Mouse (Mus musculus): Measurements from ENCODE around the gene Mcf2.
A peak's percentile ranks its signal among the peaks of the same experiment; 100 is the strongest.

The Mcf2 gene

GRCm38 (mm10) chrX:60178744-60179458 is at the start of gene Mcf2:
Gene Mcf2 (minus strand): TSS chrX:60179089.
- DNase-seq (ENCODE audit: low spot score): peak; percentile 69

GRCm38 (mm10) chrX:60187726-60188125 is 8.8 kb upstream of the Mcf2 start:
- DNase-seq (ENCODE audit: low spot score): no peak

GRCm38 (mm10) chrX:60182611-60183010 is 3.7 kb upstream of the Mcf2 start:
- no peak for DNase-seq (ENCODE audit: low spot score)

GRCm38 (mm10) chrX:60178025-60178743 is 705 bp downstream of the Mcf2 start:
- peak; percentile 28 for DNase-seq (ENCODE audit: low spot score)

- no peak for DNase-seq (ENCODE audit: low spot score)
Observed at GRCm38 (mm10) chrX:60170106-60170505, 8.8 kb downstream of the Mcf2 start.

- no peak for DNase-seq (ENCODE audit: low spot score)
Observed at GRCm38 (mm10) chrX:60169511-60169910, 9.4 kb downstream of the Mcf2 start.

GRCm38 (mm10) chrX:60168796-60169195 is 10.1 kb downstream of the Mcf2 start:
- DNase-seq (ENCODE audit: low spot score): no peak

GRCm38 (mm10) chrX:60147268-60147974 is 31.5 kb downstream of the Mcf2 start:
- peak; percentile 32 for DNase-seq (ENCODE audit: low spot score)

GRCm38 (mm10) chrX:60075359-60075758 is 103.5 kb downstream of the Mcf2 start:
- no peak for DNase-seq (ENCODE audit: low spot score)

- DNase-seq (ENCODE audit: low spot score): no peak
Observed at GRCm38 (mm10) chrX:60055185-60055584, 123.7 kb downstream of the Mcf2 start.

- no peak for DNase-seq (ENCODE audit: low spot score)
Observed at GRCm38 (mm10) chrX:60054745-60055144, 124.1 kb downstream of the Mcf2 start.

- peak; percentile 59 for DNase-seq (ENCODE audit: low spot score)
Observed at GRCm38 (mm10) chrX:60026654-60027053, 152.2 kb downstream of the Mcf2 start.

- DNase-seq (ENCODE audit: low spot score): no peak
Observed at GRCm38 (mm10) chrX:60021595-60021994, 157.3 kb downstream of the Mcf2 start.

- no peak for DNase-seq (ENCODE audit: low spot score)
Observed at GRCm38 (mm10) chrX:60021007-60021406, 157.9 kb downstream of the Mcf2 start.

GRCm38 (mm10) chrX:60014588-60014987 is 164.3 kb downstream of the Mcf2 start:
- DNase-seq (ENCODE audit: low spot score): no peak

GRCm38 (mm10) chrX:60013084-60013676 is 165.7 kb downstream of the Mcf2 start:
- DNase-seq (ENCODE audit: low spot score): peak; percentile 43
